Mouse (Mus musculus): ENCODE data around the gene Pef1.

GRCm38 (mm10) chr4:130167814-130168213 lies 65.5 kb downstream of the Pef1 start:
- TF ChIP-seq POLR2A (IDR thresholded peaks at IDR 0.05; ENCODE audit: insufficient read depth, low read length) (no peak), CTCF (IDR thresholded peaks at IDR 0.05; ENCODE audit: low read depth, low read length) (no peak)

Data from ES-Bruce4 (cell line).